Mouse (Mus musculus): ENCODE measurements around the gene Rhbdf1.

The Rhbdf1 gene

DNA sequence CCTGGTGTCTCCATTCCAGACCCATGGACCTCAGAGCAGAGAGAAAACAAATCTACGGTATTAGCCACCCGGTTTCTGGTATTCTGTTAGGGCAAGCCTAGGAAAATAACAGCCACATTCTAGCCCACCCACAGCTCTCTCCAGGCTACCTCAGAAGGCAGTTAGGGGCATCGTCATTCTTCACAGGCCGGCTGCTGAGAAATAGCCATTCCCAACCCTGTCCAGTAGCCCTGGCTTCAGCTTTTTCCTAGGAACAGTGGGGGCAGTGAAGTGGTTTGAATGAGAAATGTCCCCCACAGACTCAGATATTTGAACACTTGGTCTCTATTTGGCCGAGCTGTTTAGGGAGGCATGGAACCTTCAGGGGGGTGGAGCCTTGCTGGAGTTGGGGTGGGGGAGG is 32.7 kb downstream of the Rhbdf1 start:
- no peak for DNase-seq (ENCODE audit: low spot score)

DNA sequence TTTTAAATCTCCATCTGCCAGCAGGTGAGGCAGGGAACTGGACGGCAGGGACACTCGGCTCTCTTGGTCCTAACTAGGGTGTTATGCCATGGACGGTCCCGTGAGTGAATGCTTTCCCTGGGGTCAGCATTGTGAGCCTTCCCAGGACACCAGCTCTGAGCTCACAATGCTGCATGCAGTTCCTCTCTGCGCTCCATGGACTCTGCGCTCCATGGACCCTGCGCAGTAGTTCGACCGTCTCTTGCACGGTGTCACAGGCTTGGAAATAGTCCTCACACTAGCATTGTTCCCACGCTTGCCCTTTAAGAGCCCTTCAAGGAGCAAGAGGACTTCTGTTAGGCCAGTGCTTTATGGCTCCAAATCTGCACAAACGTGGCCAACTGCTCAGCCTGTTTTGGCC is 33.2 kb downstream of the Rhbdf1 start:
- DNase-seq (ENCODE audit: low spot score) = no peak

DNA sequence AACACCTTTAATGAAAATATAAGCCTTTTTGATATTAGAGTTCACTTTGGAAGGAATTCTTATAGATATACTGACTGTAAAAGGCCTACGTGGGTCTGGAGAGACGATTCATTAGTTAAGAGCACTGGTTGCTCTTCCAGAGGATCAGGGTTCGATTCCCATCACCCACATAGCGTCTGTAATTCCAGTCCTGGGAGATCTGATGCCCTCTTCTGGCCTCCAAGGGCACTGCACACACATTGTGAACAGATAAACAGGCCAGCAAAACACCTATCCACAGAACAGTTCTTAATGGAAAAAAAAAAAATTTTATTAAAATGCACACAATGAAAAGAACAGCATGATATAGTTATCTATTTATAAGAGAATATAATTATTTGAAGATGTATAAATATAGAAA is 34.8 kb downstream of the Rhbdf1 start:
- no peak for DNase-seq (ENCODE audit: low spot score)

DNA sequence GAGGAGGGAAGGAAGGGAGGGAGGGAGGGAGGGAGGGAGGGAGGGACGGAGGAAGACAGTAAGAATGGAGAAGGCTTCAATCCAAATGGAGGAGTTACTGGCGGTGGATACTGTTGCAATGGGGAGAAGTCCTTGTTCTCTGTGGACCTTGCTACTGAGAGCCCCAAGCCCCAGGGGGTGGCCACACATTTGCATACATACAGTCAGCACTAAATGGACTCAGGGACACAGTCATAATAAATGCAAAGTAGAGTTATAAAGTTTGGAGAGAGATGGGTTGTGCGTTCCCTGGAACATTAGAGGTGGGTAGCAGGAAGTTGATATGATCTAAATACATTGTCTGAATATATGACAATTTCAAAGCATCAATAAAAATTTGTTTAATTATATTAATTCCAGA is 36.1 kb downstream of the Rhbdf1 start:
- no peak for DNase-seq (ENCODE audit: low spot score)

DNA sequence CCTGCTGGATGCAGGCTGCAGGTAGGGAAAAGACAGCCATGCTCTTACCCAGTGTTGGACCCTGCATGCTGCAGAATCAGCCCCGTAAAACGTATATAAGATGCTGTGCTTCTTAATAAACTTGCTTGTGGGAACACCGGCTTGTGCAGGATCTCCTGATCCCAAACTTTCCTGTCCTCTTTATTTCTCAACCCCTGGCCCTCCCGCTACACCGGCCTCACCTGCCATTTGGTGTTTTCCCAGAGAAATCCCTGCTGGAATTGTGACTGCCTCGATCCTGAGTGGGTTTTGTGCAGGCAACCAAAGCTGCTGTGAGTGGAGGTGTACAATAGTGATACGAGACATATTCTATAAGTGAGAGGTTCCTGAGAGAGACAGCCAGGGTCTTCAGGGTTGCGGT is 37.6 kb downstream of the Rhbdf1 start:
- no peak for DNase-seq (ENCODE audit: low spot score)

DNA sequence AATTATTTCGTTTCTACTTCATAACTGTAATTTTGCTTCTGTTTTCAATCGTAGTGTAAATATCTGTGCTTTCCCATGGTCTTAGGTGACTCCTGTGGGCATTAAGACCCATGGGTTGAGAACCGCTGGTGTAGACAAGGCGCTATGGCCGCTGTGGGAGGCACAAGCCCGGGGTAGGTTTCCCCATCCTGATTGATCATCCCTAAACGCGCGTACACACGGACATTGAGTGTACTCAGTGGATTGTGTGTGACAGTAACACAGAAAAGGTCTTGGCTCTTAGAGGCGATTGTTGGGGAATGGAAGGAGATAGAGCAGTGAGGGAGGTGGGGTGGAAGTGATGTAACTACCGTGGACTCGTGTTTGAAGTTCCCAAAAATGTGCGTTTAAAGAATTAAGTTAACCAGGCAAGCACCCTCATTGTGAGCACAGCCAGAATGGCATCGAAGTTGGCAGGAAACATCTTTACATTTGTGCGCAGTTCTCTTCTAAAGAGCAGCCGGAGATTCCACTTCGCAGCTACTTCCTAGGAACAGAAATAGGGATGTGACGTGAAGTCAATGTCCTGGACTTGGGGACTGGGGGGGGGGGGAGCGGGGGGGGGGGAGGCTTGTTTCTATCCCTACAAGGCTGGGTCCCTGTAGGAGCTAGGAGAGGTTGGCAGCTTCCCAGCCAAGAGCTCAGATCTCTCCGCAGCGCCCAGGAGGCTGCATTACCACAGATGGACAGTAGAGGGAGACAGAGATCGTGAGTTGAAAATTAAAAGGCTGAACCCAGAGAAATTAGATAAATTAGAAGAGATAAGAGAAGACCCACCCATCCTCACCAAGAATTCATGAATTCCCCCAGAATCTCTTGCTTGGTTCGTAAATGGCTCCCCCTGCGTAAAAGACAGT is 39.9 kb downstream of the Rhbdf1 start:
- DNase-seq (ENCODE audit: low spot score) = peak; percentile 79

DNA sequence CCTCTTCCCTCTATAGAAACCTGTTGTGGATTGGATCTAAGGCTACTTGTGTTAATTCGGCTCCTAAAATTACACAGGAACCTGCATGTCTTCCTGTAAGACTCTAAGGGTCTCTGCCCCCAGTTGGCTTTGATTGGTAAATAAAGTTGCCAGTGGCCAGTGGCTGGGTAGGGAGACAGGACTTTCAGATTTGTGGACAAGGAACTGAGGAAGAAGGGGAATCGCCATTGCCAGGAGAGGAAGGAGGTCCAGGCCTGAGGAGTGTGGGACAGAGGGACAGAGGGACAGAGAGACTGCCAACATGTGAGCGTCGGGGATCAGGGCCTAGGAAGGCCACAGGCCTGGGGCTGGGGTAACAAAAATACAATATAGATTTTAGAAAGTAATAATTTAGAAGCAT is 40.9 kb downstream of the Rhbdf1 start:
- DNase-seq (ENCODE audit: low spot score) = no peak

DNA sequence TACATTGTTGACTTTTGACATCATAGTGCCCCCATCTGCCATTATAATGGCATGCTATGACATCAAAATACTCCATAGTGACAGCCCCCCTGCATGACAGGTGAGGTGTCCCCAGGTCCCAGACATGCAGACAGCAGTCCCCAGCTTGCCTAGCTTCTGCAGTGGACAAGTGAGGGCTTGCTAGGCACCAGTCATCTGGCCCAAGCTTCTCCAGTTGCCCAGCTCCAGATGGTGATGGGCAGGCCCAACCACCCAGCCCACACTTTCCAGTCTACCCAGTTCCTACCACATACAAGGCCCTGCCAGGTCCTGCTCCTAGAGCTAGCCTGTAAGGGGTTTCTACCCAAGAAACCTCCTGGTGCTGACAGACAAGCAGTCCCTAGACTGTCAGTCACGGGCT is 43.6 kb downstream of the Rhbdf1 start:
- DNase-seq (ENCODE audit: low spot score) = no peak

DNA sequence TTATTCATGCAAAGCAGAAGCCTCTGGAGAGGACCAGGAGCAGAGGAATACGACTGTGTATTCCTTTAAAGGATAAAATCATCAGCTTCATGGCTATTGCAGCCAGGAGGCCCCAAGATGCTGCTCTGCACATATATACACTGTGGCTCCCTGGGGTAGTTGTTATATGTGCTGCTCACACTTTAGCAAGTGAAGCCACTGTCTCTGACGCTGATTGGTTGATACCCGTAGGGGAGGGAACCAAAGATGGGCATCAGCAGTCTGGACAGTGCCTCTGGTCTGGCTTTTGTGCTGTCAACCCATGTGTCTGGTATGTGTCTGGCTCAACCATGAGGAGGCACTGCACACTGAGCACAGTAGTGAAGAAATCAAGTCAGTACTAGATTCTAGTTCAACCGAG is 55.4 kb downstream of the Rhbdf1 start:
- DNase-seq (ENCODE audit: low spot score) = no peak

DNA sequence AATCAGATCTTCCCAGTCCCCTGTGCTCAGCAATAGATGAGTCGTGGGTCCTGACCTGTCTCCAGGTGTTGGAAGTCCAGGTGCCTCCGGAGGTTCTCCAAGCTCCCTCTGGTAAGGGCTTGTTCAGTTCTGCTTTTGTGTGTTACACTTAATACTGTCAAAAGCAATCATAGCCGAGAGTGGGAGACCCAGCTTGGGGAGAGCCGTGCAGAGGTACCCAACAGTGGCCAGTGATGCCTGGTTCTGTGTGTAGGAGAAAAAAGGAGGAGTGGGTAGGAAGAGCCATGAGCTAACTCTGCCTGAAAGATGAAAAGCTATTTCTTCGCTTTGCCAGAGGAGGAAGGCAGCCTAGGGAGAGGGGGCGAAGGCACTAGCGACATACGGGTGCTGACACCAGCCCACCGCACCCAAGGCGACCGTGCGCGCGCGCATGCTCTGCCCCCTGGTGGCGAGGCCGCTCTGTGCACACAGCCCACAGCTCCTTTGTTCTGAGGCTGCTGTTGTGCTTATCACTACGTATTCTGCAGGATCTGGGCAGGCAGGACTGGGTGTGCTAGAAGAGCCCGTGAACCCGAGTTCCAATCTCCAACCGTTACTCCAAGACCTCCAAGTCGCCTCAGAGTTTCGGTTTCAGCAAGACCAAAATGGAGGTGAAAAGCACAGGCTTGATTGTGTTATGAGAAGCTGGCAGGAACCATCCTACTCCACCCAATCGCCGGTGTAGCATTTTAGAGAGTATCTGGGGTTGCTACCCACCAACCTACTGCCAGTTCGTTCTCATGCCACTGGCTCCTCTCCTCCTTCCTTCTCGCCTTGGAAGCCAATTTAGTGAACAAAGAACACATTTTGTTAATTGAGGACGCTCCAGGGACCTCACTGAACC is 59.9 kb downstream of the Rhbdf1 start:
- DNase-seq (ENCODE audit: low spot score) = peak; percentile 50

DNA sequence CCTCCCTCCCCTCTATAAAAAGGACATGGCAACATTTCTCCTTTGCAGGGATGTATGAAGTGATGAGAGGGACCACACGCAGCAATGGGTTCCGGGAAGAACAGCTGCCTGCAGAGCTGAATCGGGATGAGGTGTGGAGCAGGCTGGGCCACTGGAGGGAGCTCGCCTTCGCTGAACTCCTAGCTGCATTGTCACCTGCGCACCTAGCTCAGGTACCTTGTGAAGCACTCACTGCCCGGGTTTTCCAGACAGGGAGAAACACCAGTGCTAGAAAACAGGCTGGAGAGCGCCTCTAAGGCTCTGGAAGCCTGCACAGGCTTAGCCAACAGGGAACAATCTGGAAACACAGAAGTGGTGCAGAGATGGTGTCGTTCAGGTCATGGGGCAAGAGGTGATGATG is 60.6 kb downstream of the Rhbdf1 start:
- DNase-seq (ENCODE audit: low spot score) = peak; percentile 10

DNA sequence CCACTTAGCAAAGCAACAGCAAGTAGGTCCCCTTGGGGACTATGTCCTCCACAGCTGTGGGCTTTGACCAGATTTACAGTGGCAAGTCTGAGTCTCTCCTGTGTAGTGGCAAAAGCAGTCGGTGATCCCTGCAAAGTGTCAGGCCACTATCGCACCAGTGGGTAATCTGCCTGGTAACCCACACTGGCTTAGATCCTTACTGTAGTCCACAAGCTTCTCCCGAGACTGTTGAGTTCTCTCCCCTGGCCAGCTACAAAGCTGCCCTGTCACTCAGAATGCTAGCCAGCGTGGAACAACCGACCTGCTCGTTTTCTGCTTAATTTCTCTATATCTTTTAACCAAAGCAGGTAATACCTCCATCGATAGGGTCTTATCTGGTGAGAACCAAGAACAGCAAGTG is 61.8 kb downstream of the Rhbdf1 start:
- DNase-seq (ENCODE audit: low spot score) = no peak
